Mouse (Mus musculus): Measurements from ENCODE around the gene Ap2m1. TPM values are rescaled to one million over a fixed set of nuclear protein-coding genes. Genes with fewer than 3 reads are reported as not detected.

Gene Ap2m1
- polyA plus RNA-seq, 1 experiment from 2014 or later, result 308 TPM

DNA sequence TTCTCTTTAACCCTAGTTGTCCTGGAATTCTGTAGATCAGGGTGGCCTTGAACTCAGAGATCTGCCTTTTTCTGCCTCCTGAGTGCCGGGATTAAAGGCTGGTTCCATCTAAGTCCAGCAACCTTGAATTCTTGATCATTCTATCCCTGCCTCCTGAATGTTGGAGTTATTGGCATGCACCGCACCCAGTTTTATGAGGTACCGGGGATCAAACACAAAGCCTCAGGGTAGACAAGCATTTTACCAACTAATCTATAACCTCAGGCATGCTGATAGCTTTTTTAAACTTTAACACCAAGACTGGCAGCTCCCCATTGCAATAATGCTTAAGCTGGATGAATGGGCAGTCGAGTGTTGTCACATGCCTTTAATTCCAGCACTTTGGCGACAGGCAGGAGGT lies 12.1 kb downstream of the Ap2m1 start:
- H3K4me3 ChIP-seq (ENCODE audit: low read depth, low read length), result peak overlapping the region; percentile 77; the same call in 1 of the 2 replicates
- H3K9ac ChIP-seq (replicated peaks), result no peak overlapping the region
- no peak overlapping the region for H3K27ac ChIP-seq (ENCODE audit: low read depth)
- 53% methylated on average over 5 of the region's 5 CpGs for WGBS (ENCODE audit: insufficient replicate concordance)
- H3K36me3 ChIP-seq (replicated peaks; ENCODE audit: insufficient read depth, low read length), result peaks cover 50% of the 10 kb centered on the region
- H3K4me1 ChIP-seq (ENCODE audit: insufficient read depth), result peaks cover 7% of the 10 kb centered on the region
- DNase-seq, result no peak
- TF ChIP-seq EP300 (IDR thresholded peaks at IDR 0.05; ENCODE audit: low read depth) (no peak), CTCF (IDR thresholded peaks at IDR 0.05; ENCODE audit: low read depth) (no peak)
- no peaks in the 10 kb centered on the region for H3K9me3 ChIP-seq (ENCODE audit: low read length)
- H3K27me3 ChIP-seq (ENCODE audit: insufficient read depth, low read length), result no peaks in the 10 kb centered on the region
- H3K4me2 ChIP-seq (ENCODE audit: low read depth, low read length), result peak overlapping the region; percentile 97
- ATAC-seq, result no peak

DNA sequence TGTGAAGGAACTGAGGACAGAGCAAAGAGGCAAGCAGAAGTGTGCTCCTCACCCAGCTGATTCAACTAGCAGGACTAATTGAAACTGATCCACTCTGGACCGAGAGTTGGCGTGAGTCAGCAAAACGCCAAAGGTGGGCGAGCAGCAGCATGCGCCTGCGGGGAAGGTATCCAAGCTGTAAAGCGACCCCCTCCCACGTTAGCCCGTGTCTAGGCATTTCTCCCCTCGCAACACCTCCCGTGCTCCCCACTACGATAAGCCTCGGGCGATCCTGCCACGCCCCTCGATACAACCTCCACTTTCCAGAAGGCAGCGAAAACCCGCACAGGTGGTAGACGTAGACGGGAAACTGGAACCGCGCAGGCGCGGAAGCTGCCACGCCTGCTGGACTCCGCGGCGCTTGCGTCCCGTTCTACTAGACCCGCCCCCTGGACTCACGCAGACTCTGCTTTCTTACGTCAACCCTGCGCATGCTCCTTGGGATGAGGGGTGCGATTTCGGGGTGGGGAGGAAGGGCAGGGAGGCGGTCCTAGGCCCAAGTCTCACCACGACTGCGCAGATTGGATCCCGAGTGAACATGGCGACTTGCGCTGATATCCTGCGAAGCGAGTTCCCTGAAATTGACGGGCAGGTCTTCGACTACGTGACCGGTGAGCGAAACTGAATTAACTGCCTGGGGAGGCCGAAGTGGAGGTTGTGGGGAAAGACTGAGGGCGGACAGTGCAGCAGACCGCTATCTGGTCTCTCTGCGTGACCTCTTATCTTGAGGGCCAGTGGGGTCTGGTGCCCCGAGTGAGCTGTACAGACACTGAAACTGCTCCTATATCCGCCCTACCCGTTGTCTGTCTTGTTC lies 13.0 kb downstream of the Ap2m1 start, which contains the start of gene Abcf3:
Gene Abcf3 (plus strand): TSS at position 482 of the 853 bp plus-strand sequence.
- peak within 1 kb of the TSS; percentile 97 for H3K4me2 ChIP-seq (ENCODE audit: low read depth, low read length)
- ATAC-seq, result peak; percentile 99
- TF ChIP-seq EP300 (IDR thresholded peaks at IDR 0.05; ENCODE audit: low read depth), result no peak
- TF ChIP-seq CTCF (IDR thresholded peaks at IDR 0.05; ENCODE audit: low read depth), result no peak
- no peaks in the 10 kb centered on the region for H3K27me3 ChIP-seq (ENCODE audit: insufficient read depth, low read length)
- peak; percentile 98 for DNase-seq
- H3K9me3 ChIP-seq (ENCODE audit: low read length), result no peaks in the 10 kb centered on the region
- H3K27ac ChIP-seq (ENCODE audit: low read depth), result peak within 1 kb of the TSS; percentile 69
- WGBS (ENCODE audit: insufficient replicate concordance), result under 1% methylated on average over 56 of the region's 56 CpGs
- peaks cover 52% of the 10 kb centered on the region for H3K36me3 ChIP-seq (replicated peaks; ENCODE audit: insufficient read depth, low read length)
- peaks cover 7% of the 10 kb centered on the region for H3K4me1 ChIP-seq (ENCODE audit: insufficient read depth)
- H3K9ac ChIP-seq (replicated peaks), result peak within 1 kb of the TSS; percentile 92
- peak within 1 kb of the TSS; percentile 77 for H3K4me3 ChIP-seq (ENCODE audit: low read depth, low read length)

DNA sequence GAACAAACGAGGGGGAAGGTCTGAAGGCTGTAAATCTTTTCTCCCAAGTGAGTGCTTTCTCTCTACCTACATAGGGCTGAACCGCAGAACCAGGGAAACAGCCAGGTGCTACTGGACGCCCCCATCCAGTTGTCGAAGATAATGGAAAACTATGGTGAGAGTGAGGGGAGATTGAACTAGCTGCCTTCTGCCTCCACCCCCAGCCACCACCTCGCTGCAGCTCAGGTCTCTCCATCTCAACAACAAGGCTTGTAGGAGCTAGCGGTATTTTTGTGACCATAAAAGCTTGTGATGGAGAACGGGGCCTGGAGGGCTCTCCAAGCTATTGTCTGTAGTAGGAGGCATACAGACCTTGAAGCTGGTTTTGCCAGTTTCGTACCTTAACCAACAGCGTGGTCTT lies 13.9 kb downstream of the Ap2m1 start:
- Histone ChIP-seq H3K4me1 (ENCODE audit: insufficient read depth) (peaks cover 7% of the 10 kb centered on the region), H3K36me3 (replicated peaks; ENCODE audit: insufficient read depth, low read length) (peaks cover 51% of the 10 kb centered on the region), H3K9me3 (ENCODE audit: low read length) (no peaks in the 10 kb centered on the region), H3K4me3 (ENCODE audit: low read depth, low read length) (peak overlapping the region; percentile 77), H3K9ac (replicated peaks) (peak overlapping the region; percentile 92), H3K4me2 (ENCODE audit: low read depth, low read length) (peak overlapping the region; percentile 97), H3K27me3 (ENCODE audit: insufficient read depth, low read length) (no peaks in the 10 kb centered on the region), H3K27ac (ENCODE audit: low read depth) (no peak overlapping the region)
- no peak for TF ChIP-seq EP300 (IDR thresholded peaks at IDR 0.05; ENCODE audit: low read depth)
- no peak for TF ChIP-seq CTCF (IDR thresholded peaks at IDR 0.05; ENCODE audit: low read depth)
- DNase-seq (no peak), ATAC-seq (no peak)
- WGBS (ENCODE audit: insufficient replicate concordance), result 46% methylated on average over 9 of the region's 9 CpGs

DNA sequence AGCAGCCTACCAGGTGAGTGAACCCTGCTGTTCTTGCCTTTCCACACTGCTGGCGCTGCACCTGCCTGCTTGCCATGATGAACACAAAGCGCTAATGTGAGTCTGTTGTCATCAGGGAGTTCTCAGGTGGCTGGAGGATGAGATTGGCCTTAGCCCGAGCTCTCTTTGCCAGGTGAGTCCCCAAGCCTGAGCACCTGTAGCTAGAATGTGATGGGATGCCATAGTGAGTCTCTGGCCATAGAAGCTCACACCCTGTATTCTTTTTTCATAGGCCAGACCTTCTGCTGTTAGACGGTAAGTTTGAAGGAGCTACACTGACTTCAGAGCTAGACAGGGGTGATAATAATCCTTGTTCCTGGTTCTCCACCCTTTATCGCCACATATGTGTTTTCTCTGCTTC lies 16.4 kb downstream of the Ap2m1 start:
- 92% methylated on average over 5 of the region's 5 CpGs for WGBS (ENCODE audit: insufficient replicate concordance)
- H3K27me3 ChIP-seq (ENCODE audit: insufficient read depth, low read length), result no peaks in the 10 kb centered on the region
- H3K9ac ChIP-seq (replicated peaks), result no peak overlapping the region
- no peak for DNase-seq
- no peak overlapping the region for H3K27ac ChIP-seq (ENCODE audit: low read depth)
- no peak overlapping the region for H3K4me2 ChIP-seq (ENCODE audit: low read depth, low read length)
- TF ChIP-seq CTCF (IDR thresholded peaks at IDR 0.05; ENCODE audit: low read depth), result no peak
- TF ChIP-seq EP300 (IDR thresholded peaks at IDR 0.05; ENCODE audit: low read depth), result no peak
- ATAC-seq, result no peak
- no peak overlapping the region for H3K4me3 ChIP-seq (ENCODE audit: low read depth, low read length)
- H3K9me3 ChIP-seq (ENCODE audit: low read length), result no peaks in the 10 kb centered on the region
- peaks cover 50% of the 10 kb centered on the region for H3K36me3 ChIP-seq (replicated peaks; ENCODE audit: insufficient read depth, low read length)
- peaks cover 7% of the 10 kb centered on the region for H3K4me1 ChIP-seq (ENCODE audit: insufficient read depth)

DNA sequence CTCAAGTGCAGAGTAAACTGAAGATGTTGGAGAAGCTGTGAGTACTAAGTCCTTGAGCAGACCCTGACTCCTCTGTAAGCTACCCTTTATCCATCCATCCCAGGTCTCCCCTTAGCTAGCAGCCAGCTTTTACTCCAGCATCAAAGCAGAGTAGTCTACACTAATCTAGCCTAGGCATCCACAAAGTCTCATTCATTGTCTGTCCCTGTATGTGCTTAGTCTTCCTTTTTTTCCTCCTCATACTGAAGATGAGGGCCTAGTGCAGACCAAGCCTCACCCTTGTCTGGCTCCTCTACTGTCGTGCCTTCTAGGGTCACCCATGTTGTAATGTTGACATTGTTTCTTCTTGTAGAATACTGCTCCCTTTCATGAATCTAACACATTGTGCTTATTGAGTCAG lies 17.3 kb downstream of the Ap2m1 start:
- H3K4me2 ChIP-seq (ENCODE audit: low read depth, low read length), result no peak overlapping the region
- H3K9ac ChIP-seq (replicated peaks), result no peak overlapping the region
- WGBS (ENCODE audit: insufficient replicate concordance), result 90% methylated on average over 1 of the region's 1 CpGs
- DNase-seq (no peak), ATAC-seq (no peak)
- no peaks in the 10 kb centered on the region for H3K9me3 ChIP-seq (ENCODE audit: low read length)
- H3K4me1 ChIP-seq (ENCODE audit: insufficient read depth), result peaks cover 7% of the 10 kb centered on the region
- no peak for TF ChIP-seq CTCF (IDR thresholded peaks at IDR 0.05; ENCODE audit: low read depth)
- TF ChIP-seq EP300 (IDR thresholded peaks at IDR 0.05; ENCODE audit: low read depth), result no peak
- H3K27ac ChIP-seq (ENCODE audit: low read depth), result no peak overlapping the region
- no peak overlapping the region for H3K4me3 ChIP-seq (ENCODE audit: low read depth, low read length)
- peaks cover 54% of the 10 kb centered on the region for H3K36me3 ChIP-seq (replicated peaks; ENCODE audit: insufficient read depth, low read length)
- H3K27me3 ChIP-seq (ENCODE audit: insufficient read depth, low read length), result no peaks in the 10 kb centered on the region

DNA sequence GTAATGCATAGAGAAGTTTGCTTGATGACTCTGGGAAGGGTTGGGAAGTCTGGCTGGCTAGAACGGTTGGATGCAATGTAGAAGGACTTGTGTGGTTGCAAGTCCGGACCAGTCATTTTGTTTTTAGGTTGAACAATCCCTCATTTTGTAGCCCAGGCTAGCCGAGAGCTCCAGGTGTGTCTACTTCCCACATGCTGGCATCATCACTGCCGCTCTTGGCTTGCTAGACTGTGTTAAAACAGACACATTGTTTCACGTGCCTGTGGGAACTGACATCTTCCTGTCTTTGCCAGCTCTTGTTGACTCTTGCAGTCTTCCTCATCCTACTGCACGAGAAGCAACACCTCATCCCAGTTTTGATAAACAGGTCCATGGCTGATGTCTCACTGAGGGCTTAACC lies 19.7 kb downstream of the Ap2m1 start:
- Histone ChIP-seq H3K4me2 (ENCODE audit: low read depth, low read length) (no peak overlapping the region), H3K4me1 (ENCODE audit: insufficient read depth) (no peaks in the 10 kb centered on the region; the same call in 1 of the 2 replicates), H3K4me3 (ENCODE audit: low read depth, low read length) (no peak overlapping the region), H3K27ac (ENCODE audit: low read depth) (no peak overlapping the region), H3K27me3 (ENCODE audit: insufficient read depth, low read length) (no peaks in the 10 kb centered on the region), H3K36me3 (replicated peaks; ENCODE audit: insufficient read depth, low read length) (peaks cover 74% of the 10 kb centered on the region), H3K9ac (replicated peaks) (no peak overlapping the region), H3K9me3 (ENCODE audit: low read length) (no peaks in the 10 kb centered on the region)
- 79% methylated on average over 6 of the region's 6 CpGs for WGBS (ENCODE audit: insufficient replicate concordance)
- no peak for DNase-seq
- TF ChIP-seq CTCF (IDR thresholded peaks at IDR 0.05; ENCODE audit: low read depth) (no peak), EP300 (IDR thresholded peaks at IDR 0.05; ENCODE audit: low read depth) (no peak)
- no peak for ATAC-seq
